In the genomic region with DNA sequence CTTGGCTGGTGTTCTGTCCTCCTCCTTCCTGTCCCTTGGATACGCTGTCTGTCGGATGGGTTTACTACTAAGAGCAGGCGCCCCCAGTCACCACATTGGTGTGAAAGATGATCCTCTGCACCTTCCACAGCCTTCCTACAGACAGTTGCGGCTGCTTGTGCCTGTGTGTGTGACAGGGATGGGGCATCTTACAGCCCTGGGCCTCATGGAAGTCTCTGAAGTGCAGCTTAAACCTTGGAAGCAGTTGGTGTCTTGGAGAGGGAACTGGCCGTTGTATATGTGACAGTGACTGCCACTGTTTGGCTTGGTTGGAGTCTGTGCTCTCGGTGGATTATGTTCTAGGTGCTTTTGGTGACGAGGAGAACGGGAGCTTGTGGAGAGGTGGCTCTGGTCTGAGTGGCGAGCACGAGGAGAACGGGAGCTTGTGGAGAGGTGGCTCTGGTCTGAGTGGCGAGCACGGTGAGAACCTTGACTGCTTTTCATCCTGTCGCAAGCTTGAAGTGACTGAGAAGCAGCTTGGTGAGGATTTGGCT, we compare ENCODE assay signal across 11 mouse cellular contexts. TPM values are rescaled to one million over a fixed set of nuclear protein-coding genes. Genes with fewer than 3 reads are reported as not detected.
DNase-seq lines count a peak whose midpoint lies in the region; ATAC-seq and TF ChIP-seq lines count a peak whose summit lies in the region.
"Had no signal": no experiment of that assay in that cellular context is flagged by ENCODE, and none has a peak within 500 bp of the region (broad histone marks: within the 10 kb centered on the region; RNA-seq: fewer than 3 reads in every experiment).

No protein-coding gene starts in this region.

- WGBS in lung, adult 2 months: 12% methylated on average over 14 of the region's 14 CpGs
- WGBS in intestine, embryonic 15.5 days: 30% methylated on average over 14 of the region's 14 CpGs
- 70% methylated on average over 14 of the region's 14 CpGs for WGBS in neural tube, embryonic 14.5 days

- peaks cover 61% of the 10 kb centered on the region for H3K4me1 ChIP-seq in lung, adult 2 months (ENCODE audit: control insufficient read depth, insufficient read depth, low read length)
- H3K4me1 ChIP-seq in intestine, embryonic 15.5 days (replicated peaks): peaks cover 76% of the 10 kb centered on the region
- peaks cover 73% of the 10 kb centered on the region for H3K4me1 ChIP-seq in neural tube, embryonic 14.5 days (ENCODE audit: control insufficient read depth, insufficient read depth, low read length)

- H3K9ac ChIP-seq in intestine, embryonic 15.5 days: peak overlapping the region; percentile 33; the same call in 1 of the 2 replicates
- no peak overlapping the region for H3K9ac ChIP-seq in neural tube, embryonic 14.5 days (replicated peaks; ENCODE audit: low read depth, low read length)

- H3K9me3 ChIP-seq in intestine, embryonic 15.5 days: no peaks in the 10 kb centered on the region
- H3K9me3 ChIP-seq in neural tube, embryonic 14.5 days (ENCODE audit: control insufficient read depth, low read length): no peaks in the 10 kb centered on the region

- H3K4me3 ChIP-seq in lung, adult 2 months (replicated peaks; ENCODE audit: extremely low read depth, low read depth, low read length): peak overlapping the region; percentile 37
- peak overlapping the region; percentile 92 for H3K4me3 ChIP-seq in intestine, embryonic 15.5 days (replicated peaks)
- H3K4me3 ChIP-seq in neural tube, embryonic 14.5 days (ENCODE audit: low read depth, low read length): peak overlapping the region; percentile 8; the same call in 1 of the 2 replicates

- no peak for TF ChIP-seq POLR2A in lung, adult 2 months (IDR thresholded peaks at IDR 0.05; ENCODE audit: borderline replicate concordance, extremely low read depth, low read depth, low read length)

- peak overlapping the region; percentile 56 for H3K27ac ChIP-seq in intestine, embryonic 15.5 days
- no peak overlapping the region for H3K27ac ChIP-seq in neural tube, embryonic 14.5 days (ENCODE audit: low read depth, low read length)

- H3K27me3 ChIP-seq in intestine, embryonic 15.5 days (replicated peaks): no peaks in the 10 kb centered on the region
- no peaks in the 10 kb centered on the region for H3K27me3 ChIP-seq in neural tube, embryonic 14.5 days (ENCODE audit: control insufficient read depth, insufficient read depth, low read length)

- ATAC-seq in intestine, embryonic 15.5 days: no peak
- ATAC-seq in neural tube, embryonic 14.5 days (ENCODE audit: low read depth): no peak

- peak overlapping the region; percentile 88 for H3K4me2 ChIP-seq in intestine, embryonic 15.5 days (replicated peaks)
- peak overlapping the region; percentile 86 for H3K4me2 ChIP-seq in neural tube, embryonic 14.5 days (ENCODE audit: low read depth, low read length)

- DNase-seq in adrenal gland, postnatal 10 days: peak; percentile 12
- no peak for DNase-seq in adrenal gland, postnatal 36 days
- no peak for DNase-seq in lung, adult 2 months
- no peak for DNase-seq in lung, postnatal 36 days
- no peak for DNase-seq in urinary bladder, postnatal 4 days (ENCODE audit: low spot score in 2 of 2)
- no peak for DNase-seq in cerebellum, postnatal 14 days
- DNase-seq: cerebellum, adult 9-10 months had no signal

- H3K36me3 ChIP-seq in intestine, embryonic 15.5 days: no peaks in the 10 kb centered on the region; the same call in 1 of the 2 replicates
- H3K36me3 ChIP-seq in neural tube, embryonic 14.5 days (ENCODE audit: control insufficient read depth, insufficient read depth, low read length): no peaks in the 10 kb centered on the region

- TF ChIP-seq CTCF in lung, adult 2 months (IDR thresholded peaks at IDR 0.05; ENCODE audit: insufficient read depth, low read length): no peak

RNA-seq across cellular contexts. Expression of a gene that starts 4.7 kb away (rescaled TPM):
- 100 to 1,000 TPM; 137 to 168 TPM for total RNA-seq in adrenal gland, postnatal 10 days (2021)
- total RNA-seq in adrenal gland, postnatal 36 days (2021): 100 to 1,000 TPM; 102 to 158 TPM
- 182 and 227 TPM in 2 replicates for polyA plus RNA-seq in lung, adult 2 months (2012; rRNA removed)
- 53.6 and 55.2 TPM in 2 replicates for polyA plus RNA-seq in intestine, embryonic 15.5 days (2015; fragmentation: Nextera tagmentation; extraction: Ambion mirVana)
- 15.1 and 27.9 TPM in 2 replicates for polyA plus RNA-seq in neural tube, embryonic 14.5 days (2014; fragmentation: Nextera tagmentation; extraction: Ambion mirVana)

RNA-seq across cellular contexts. Expression of a gene that starts 17.2 kb away (rescaled TPM):
- 1 to 10 TPM in 1 of 2 experiments, under 1 TPM in 1; 0.72 to 2.1 TPM for total RNA-seq in adrenal gland, postnatal 10 days (2021)
- 1 to 10 TPM; 2.7 to 4.5 TPM for total RNA-seq in adrenal gland, postnatal 36 days (2021)
- polyA plus RNA-seq in lung, adult 2 months (2012; rRNA removed): 0.12 and 0.30 TPM in 2 replicates
- polyA plus RNA-seq in intestine, embryonic 15.5 days (2015; fragmentation: Nextera tagmentation; extraction: Ambion mirVana): 0.10 and 0.21 TPM in 2 replicates
- 0.15 and 27.1 TPM in 2 replicates for polyA plus RNA-seq in neural tube, embryonic 14.5 days (2014; fragmentation: Nextera tagmentation; extraction: Ambion mirVana)
- total RNA-seq: granulocyte monocyte progenitor cell, adult 5-6 weeks had no signal

RNA-seq across cellular contexts. Expression of a gene that starts 47.4 kb away (rescaled TPM):
- total RNA-seq in adrenal gland, postnatal 10 days (2021): 10 to 100 TPM; 74.9 to 76.1 TPM
- 10 to 100 TPM; 64.4 to 71.3 TPM for total RNA-seq in adrenal gland, postnatal 36 days (2021)
- polyA plus RNA-seq in lung, adult 2 months (2012; rRNA removed): 22.4 and 25.1 TPM in 2 replicates
- 91.8 and 99.3 TPM in 2 replicates for polyA plus RNA-seq in intestine, embryonic 15.5 days (2015; fragmentation: Nextera tagmentation; extraction: Ambion mirVana)
- 60.1 and 64.6 TPM in 2 replicates for polyA plus RNA-seq in neural tube, embryonic 14.5 days (2014; fragmentation: Nextera tagmentation; extraction: Ambion mirVana)

RNA-seq across cellular contexts. Expression of a gene that starts 58.0 kb away (rescaled TPM):
- total RNA-seq in adrenal gland, postnatal 10 days (2021): 10 to 100 TPM; 14.9 to 17.6 TPM
- total RNA-seq in adrenal gland, postnatal 36 days (2021): 10 to 100 TPM; 20.1 to 21.4 TPM
- polyA plus RNA-seq in lung, adult 2 months (2012; rRNA removed): 8.9 and 14.5 TPM in 2 replicates
- polyA plus RNA-seq in intestine, embryonic 15.5 days (2015; fragmentation: Nextera tagmentation; extraction: Ambion mirVana): 48.9 and 55.1 TPM in 2 replicates
- polyA plus RNA-seq in neural tube, embryonic 14.5 days (2014; fragmentation: Nextera tagmentation; extraction: Ambion mirVana): 24.1 and 24.6 TPM in 2 replicates

RNA-seq across cellular contexts. Expression of a gene that starts 58.1 kb away (rescaled TPM):
- under 1 TPM; 0.24 to 0.42 TPM for total RNA-seq in adrenal gland, postnatal 10 days (2021)
- total RNA-seq in adrenal gland, postnatal 36 days (2021): under 1 TPM; 0.30 to 0.53 TPM
- 0.17 and 0.38 TPM in 2 replicates for polyA plus RNA-seq in lung, adult 2 months (2012; rRNA removed)
- polyA plus RNA-seq in intestine, embryonic 15.5 days (2015; fragmentation: Nextera tagmentation; extraction: Ambion mirVana): 0.40 and 0.69 TPM in 2 replicates
- polyA plus RNA-seq in neural tube, embryonic 14.5 days (2014; fragmentation: Nextera tagmentation; extraction: Ambion mirVana): 0.15 and 0.21 TPM in 2 replicates
- total RNA-seq: granulocyte monocyte progenitor cell, adult 5-6 weeks; megakaryocyte-erythroid progenitor cell, adult 5-6 weeks had no signal

Comparison
In these comparisons a context has a peak if more than half of its experiments do, and no peak if none do; other contexts are left out.
1. H3K4me3 ChIP-seq: peak in every context shown above with its lines; median percentile 92 in intestine, embryonic 15.5 days; 37 in lung, adult 2 months; 8 in neural tube, embryonic 14.5 days.